Mouse (Mus musculus): Measurements from ENCODE around the gene Retreg1.

- TF ChIP-seq POLR2A (IDR thresholded peaks at IDR 0.05; ENCODE audit: extremely low read depth, insufficient read depth, low read length) = no peak
- no peak for TF ChIP-seq CTCF (IDR thresholded peaks at IDR 0.05; ENCODE audit: extremely low read depth, insufficient read depth, low read length)
Observed at GRCm38 (mm10) chr15:25869129-25869528, 26.1 kb downstream of the Retreg1 start.

Data from cortical plate, adult 2 months (tissue).